Mouse (Mus musculus) forelimb bud, embryonic 11.5 days (tissue): ENCODE measurements around the gene Ap1b1.

Experiments used
- DNase-seq: peaks from one replicate; pipeline ENCODE4 v3.0.0-alpha.2; 2012; ENCODE audit warnings: low read depth, low spot score

Ap1b1 gene

DNA sequence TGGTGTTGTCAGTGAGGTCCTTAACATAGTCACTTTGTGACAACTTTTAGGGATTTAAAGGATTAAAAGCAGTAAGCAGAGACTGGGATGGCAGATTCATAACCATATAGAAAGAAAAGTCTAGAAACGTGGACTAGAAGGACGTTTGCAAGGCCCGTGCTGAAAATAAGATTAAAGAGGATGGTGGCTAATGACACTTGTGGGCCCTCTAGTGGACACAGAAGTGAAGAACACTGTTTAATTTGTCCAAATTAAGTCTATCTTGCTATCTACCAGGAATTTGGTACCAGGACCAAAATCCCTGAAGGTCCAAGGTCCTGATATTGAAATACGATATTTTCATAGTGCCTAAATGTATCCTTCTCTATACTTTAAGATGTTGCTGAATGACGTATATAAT lies 2.4 kb upstream of the Ap1b1 start:
- DNase-seq = peak; percentile 44

DNA sequence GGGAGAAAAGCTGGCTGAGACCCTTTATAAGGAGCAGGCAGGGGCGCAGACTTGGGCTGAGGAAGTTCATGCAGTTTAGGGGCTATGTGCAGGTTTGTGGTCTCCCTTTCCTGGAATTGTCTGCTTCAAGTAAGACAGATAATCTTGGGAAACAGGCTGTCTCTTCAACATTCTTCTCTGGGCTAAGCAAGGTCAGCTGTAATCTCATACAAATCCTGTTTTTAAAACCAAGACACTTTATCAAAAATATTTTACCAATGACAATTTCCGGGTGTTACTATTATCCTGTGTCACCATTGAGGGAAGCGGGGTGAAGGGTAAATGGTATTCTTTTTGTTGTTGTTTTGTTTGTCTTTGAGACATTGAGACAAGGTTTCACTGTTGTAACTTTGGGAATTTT lies 1.8 kb upstream of the Ap1b1 start:
- no peak for DNase-seq

DNA sequence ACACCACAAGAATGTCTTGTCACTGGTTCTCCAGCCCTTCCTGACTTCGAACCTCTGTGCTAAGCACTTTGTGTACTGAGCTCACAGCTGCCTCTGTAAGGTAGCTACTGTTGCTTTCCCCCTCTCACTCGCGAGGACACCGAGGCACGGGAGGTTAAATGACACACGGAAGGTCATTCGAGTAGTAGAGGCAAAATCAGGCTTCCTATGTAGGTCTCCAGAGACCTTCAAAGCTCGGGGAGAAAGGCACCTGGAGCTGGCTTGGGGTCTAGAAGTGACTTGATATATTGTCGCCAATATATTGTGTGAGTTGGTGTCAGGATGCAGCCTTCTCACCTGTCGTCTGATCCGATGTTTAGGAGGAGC lies 846 bp downstream of the Ap1b1 start:
- no peak for DNase-seq

DNA sequence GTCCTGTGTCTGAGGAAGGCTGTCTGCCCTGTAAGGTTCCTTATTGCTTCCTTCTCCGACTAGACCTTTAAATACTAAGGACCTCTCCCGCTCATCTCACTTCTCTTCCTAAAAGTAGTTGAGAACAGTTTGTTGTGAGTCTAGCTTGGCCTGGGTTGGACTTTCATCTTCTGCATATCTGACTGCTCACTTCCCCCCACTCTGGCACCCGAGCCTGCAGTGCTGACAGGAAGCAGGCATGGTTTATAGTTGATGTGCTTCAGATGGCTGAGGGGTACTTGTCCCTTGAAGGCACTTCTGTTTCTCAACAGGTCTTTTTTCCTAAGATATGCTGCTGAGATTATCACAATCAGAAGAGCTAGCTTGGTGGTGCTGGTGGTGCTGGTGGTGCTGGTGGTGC lies 2.6 kb downstream of the Ap1b1 start:
- no peak for DNase-seq

DNA sequence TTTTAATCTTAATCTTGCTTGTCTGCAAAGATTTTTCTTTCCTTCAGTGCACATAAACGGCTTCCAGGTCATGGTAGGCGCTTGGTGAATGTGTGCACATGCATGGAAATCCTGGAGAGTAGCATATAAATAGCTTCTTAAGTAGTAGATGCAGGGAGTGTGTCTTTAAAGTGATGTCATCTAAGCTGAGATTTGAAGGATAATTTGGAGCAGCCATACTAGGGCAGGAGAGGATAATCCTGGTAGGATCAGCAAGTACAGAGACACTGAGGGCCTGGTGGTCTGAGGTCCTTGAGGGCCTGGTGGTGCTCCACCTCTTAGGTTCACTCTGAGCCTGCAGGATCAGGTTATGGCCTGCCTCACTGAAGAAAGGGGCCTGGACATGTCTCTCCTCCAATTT lies 5.8 kb downstream of the Ap1b1 start:
- DNase-seq = no peak

DNA sequence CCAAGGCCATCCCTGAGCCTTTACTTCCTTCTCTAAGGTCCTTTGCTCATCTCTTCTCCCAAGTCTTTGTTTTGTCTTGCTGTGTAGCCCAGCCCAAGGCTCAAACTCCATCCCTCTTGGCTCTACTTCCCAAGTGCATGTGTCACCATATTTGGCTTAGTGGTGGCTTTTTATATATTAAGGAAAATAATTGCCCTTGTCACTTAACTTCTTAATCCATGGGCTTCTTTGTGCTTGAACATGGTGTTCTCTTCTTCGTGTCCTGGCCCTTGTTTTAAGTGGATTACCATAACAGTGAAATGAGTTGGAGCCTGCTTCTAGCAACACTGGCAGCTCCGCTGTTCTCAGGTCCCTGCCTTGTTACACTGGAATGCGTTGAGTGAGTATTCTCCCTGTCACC lies 9.1 kb downstream of the Ap1b1 start:
- no peak for DNase-seq

DNA sequence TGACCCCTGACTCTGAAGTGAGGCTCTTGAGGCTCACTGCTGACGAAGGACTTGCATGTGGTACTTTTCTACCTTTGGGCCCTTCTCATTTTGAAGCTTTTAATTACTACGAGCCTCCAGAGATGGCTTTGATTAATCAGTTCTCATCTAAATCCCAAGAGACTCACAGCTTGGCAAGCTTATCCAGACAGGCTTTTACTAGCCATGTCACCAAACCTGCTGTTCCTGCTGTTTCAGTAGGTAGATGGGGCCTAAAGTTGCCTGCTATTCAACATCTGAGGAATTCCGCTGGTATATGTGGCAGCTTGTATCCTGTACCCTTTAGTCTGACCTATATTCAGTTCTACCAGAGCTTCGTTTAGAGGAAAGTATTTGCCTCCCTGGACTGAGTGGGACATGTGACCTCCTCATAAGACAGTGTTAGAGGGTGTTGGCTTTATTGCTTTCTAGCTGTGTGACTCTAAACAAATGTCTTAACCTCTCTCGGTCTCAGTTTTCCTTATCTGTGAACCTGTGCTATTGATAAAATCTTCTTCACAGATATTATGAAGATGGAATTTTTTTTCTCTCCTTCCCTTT lies 10.1 kb downstream of the Ap1b1 start:
- DNase-seq = no peak

DNA sequence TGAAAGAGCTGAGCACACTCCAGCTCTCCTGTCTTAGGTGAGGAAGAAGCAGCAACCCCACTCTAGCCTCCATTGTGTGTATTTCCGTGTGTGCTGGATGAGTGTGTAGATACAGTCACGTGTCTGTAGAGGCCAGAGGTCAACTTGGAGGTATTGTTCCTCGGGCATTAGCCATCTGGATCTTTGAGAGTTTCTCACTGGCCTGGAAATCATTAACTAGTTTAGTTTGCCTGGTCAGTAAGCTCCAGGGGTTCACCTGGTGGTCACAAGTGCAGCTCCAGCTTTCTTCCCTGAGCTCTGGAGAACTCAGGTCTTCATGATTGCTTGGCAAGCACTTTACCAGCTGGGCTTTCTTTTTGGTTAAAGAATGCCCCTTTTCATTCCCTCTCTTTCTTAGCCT lies 11.7 kb downstream of the Ap1b1 start:
- DNase-seq = peak; percentile 32

DNA sequence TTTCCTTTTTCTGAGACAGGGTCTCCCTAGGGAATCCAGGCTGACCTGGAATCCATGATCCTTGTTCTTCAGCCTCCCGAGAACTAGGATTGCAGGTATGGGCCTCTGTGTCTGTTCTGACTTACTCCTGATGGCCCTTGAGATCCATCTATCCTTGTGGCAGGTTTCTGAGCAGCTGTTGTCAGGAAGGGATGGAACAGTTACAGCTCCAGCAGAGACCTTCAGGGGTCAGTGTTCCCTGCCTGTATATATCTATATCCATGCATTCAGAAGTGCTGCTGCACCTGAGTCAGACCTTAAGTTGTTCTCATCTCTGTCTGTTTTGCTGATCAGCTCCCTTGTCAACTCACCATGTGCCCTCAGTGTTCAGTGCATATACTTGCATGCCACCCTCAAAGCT lies 12.1 kb downstream of the Ap1b1 start:
- no peak for DNase-seq

DNA sequence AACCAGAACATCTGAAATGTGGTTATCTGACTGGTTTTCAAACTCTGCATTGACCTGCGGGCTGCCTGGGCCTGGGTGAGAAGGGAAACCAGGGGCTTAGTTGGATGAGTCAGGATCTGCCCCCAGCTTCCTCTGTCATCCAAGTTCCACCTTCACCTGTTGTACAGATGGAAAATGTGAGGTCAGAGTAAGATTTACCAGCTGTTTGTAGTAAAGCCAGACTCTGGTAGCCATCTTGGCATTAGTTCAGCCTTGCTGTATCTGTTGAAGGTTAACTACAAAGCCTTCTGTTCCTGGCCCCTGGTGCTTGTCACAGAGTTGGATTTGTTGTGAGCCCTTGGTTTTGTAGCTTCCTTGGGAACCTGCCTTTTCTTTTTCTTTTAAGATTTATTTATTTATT lies 13.6 kb downstream of the Ap1b1 start:
- no peak for DNase-seq

DNA sequence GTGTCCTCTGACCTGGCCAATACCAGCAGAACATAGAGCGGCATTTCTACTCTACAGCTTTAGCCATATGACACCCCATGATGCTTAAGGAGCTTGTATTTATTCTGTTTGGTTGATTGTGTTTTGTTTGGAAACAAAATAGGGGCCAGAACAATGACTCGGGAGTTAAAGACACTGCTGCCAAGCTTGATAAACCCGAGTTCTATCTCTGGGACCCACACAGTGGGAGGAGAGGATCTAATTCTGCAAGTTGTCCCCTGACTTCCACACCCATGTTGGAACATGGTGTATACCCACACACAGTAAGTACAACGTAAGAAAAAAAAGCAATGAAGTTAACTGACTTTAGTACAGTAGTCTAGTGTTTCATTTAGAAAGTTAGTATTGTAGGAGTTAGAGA lies 16.2 kb downstream of the Ap1b1 start:
- no peak for DNase-seq

DNA sequence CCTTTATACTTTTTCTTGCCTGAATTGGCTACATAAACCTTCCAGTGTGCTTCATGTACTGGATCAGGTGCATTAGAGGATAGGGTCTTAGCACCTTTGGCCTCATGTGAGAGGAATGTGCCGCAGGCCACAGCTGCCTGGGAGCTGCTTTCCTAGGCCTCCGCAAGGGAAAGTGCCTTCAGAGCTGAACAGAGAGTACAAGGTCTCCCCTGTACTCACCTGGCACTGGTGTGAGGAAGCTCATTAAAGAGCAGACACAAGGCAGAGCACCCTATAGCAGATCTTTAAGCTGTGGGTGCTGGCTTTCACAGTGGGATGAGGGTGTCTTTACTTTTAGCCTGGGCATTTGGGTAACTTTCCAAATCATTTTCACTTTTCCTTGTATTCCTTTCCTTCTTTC lies 18.9 kb downstream of the Ap1b1 start:
- no peak for DNase-seq

DNA sequence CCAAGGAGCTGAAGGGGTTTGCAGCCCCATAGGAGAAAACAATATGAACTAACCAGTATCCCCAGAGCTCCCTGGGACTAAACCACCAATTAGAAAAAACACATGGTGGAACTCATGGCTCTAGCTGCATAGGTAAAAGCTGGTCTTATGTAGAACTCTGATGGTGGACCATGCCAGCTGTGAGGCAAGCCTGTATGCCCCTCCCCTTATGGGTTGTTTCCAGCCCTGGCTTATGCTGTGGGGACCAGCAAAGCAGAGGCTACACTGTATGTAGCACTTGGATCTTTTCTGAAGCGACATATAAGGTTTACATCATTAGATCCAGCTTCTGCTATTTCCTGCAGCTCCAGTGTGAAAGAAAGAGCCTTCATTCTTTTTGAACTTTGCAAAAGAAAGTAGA lies 20.6 kb downstream of the Ap1b1 start:
- no peak for DNase-seq

DNA sequence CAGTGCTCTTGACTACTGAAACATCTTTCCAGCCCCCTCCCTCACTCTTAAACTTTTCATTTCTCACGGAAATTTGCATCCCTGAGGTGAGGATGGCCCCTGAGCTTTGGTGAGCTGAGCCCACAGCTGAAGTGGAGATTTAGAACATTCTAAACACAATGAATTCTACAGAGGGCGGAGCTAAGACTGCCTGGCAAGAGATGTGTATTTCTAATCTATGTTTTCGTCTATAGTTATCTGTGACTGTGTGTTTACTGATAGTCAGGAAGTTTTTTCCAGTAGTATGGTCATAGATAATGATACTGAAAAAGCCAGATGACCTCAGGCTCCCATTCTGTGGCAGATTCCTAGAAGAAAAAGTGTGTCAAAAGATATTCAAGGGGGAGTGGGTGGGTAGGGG lies 22.2 kb downstream of the Ap1b1 start:
- no peak for DNase-seq

DNA sequence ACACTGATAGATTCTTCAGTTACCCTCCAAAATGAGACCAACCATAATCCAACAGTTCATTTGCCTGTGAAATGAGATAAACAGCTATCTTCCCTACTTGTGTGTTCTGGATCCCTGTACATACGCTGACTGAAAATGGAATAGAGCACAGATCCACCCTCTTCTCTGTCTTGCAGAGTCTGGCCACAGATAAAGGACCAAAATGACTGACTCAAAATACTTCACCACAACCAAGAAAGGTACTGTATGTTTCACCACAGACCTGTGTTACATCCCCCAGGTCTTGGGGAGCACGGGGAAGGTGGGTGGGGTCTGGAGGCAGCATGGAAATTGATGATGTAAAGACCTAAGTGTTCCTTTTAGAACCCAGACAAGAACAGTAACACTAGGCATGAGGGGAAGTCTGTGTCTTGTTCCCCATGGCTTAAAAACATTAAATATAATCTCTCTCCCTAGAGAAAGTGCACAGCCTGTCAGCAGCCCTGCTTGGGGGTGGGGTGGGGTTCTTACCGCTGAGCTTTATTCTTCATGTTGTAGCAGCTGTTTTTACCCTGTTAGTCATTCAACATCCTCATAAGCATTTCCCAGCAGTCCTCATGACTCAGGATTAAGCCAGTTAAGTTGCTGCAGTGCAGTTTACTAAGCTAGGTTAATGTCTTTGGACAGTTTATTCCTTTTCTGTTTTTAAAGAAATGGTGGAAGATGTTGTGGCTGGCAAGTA lies 22.9 kb downstream of the Ap1b1 start:
- no peak for DNase-seq

DNA sequence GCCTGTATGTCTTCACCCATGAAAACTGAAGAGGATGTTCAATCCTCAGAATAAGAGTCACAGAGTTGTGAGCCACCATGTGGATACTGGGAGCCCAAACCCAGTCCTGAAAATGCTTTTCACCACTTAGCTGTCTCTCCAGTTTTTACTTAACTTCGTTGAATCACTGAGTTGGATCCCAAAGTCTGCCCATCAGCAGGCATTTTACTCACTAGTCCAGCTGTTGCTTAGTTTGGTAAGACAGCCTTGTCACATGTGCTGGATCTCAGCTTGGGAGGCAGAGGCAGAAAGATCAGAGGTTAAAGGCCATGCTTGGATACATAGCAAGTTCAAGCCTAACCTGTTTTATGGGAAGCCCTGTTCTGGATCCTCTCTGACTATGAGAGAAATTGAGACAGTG lies 23.6 kb downstream of the Ap1b1 start:
- no peak for DNase-seq

DNA sequence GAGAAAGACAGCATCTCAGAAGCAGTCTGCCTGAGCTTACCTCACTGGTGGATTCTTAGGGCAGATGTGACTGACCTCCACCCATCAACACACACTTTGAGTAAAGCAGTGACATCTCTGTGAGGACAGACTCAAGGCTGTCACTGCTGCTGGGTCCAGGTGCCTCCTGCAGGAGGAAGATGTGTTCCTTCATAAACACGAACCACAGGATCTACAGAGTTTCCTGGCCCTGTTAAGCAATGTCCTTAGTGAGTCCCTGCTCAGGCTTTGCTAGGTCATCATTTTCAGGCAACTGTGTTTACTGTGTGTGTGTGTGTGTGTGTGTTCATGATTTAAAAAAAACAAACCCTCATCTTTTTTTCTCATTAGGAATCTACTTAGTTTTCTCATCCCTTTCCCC lies 24.9 kb downstream of the Ap1b1 start:
- DNase-seq = no peak

DNA sequence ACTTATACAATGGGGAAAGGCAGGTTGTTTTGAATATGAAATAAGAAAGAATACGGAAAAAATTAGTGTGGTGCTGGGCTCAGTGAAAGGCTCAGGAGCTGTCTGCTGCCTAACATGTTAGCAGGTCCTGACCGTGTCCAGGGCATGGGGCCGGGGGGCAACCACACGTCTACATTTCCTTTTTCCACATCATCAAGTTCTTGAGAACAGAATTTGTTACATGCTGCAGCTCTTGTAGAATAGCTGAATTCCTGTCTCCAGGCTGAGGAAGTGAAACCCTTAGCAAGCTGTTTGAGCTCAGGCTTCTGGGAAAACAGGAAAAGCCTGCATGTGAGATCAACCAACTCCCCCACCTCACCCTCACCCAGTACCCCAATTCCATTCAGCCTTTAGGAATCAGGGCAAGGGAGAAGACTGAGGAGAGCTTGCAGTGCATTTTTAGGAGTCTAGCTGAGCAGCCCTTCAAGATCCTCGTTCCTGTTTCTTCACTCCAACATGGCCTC lies 25.6 kb downstream of the Ap1b1 start:
- no peak for DNase-seq

DNA sequence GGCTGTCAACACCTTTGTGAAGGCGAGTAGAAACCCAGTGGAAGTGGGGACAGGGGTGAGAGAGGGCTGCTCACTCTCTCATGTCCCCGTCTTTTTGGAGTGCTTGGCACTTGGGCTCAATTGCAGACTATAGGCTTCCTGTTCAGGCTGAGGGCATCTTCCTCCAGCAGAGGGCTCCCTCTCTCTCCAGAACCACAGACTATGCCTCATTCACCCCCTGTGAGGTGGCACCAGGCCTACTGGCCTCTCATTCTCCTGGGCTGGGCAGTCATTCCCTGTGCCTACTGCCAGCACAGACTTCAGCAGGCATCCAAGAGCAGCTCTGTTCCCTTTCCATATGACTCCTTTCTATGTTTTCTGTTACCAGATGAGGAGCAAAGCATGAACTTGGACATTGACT lies 29.1 kb downstream of the Ap1b1 start:
- no peak for DNase-seq

DNA sequence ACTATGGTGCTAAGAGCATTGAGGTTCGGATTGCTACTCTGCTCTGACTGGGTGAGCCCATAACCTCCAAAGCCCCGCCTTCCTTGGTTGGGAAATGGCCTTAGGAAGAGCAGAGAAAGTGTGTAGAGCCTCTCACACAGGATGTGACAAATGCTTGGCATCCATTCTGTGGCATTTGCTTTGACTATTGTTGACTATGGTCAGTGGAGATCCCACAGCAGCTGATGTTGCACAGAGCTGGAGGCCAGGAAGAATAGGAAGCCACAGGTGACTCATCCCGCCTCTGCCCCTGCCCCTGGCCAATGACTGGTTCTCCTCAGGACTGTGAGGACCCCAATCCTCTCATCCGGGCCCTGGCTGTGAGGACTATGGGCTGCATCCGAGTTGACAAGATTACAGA lies 29.7 kb downstream of the Ap1b1 start:
- DNase-seq = no peak

DNA sequence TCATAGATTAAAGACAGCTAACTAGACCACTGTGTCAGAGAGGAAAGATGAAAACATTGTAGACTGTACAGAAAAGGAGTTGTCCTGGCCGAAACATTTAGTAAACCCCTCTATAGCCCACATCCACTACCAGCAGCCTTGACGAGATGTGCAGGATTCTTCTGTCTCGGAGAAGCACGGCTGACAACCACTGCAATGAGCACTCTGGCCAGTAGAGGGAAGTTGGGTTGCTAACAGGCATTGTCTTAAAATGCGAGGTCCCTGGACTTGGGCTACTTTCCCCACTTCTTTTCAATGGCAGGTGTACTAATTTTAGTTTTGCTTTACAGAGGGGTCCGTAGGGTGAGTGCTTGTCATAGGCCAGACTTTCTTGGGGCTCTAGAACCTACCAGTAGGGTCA lies 30.9 kb downstream of the Ap1b1 start:
- no peak for DNase-seq

DNA sequence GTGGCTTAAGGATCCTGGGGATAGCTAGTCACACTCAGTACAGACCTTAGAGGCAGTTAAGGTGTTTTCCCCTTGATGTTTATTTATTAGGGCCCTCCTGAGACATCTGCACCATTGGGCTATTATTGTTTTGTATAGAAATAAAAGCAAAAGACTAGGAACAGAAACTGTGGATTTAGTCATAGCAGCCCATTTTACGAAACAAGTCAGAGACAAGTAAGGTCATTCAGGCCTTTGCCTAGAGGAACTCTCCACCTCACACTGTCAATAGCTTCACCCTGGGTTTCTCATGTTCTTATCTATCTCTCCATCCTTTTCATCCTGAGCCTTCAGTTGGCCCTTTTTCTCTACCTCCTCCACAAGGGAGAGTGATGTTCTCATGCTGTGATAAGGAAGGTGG lies 38.5 kb downstream of the Ap1b1 start:
- no peak for DNase-seq

DNA sequence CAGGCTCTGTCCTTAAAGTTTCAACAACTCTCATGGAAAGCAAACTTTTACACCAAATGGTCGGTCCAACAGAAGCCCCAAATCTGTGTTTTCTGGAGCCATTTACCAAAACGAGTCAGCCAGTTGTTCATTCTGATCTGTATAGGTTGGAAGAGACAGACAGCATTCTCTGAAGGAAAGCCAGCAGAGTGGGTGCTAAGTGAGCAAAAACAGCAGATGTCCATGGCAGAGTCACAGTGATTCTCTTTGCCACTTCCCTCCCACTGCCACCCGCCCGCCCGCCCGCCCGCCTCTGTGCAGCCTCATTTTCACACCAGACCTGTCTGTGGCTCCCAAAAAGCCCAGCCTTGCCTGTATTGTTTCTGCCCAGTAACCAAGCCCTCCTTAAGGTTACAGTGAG lies 41.6 kb downstream of the Ap1b1 start:
- DNase-seq = no peak

DNA sequence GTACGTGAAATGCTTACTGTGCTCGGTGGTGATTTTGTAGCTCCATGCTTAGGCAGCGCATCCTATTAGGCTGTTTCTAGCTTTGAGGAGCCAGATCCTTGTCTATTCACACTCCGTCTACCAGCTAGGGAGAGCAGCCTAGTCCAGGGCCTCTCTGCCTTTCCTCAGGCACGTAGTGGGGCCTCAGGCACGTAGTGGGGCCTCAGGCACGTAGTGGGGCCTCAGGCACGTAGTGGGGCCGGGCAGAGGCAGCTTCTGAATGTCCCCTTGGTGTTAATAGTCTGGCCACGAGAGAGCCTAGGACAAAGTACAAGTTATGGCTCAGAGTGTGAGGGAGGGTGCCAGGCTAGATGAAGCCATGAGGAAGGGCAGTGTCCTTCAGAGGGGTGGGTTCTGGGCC lies 46.1 kb downstream of the Ap1b1 start:
- DNase-seq = no peak
